Mouse (Mus musculus) T-helper 1 cell (primary cell): ENCODE measurements at regions not wholly inside any gene's neighbourhood (a gene's known extent, or its start where the extent isn't known, plus 50 kb on each side); places are given as distances from the start of the nearest gene placed in this dataset.

Experiments
- in situ Hi-C: fragments of 300-600 bp; cut with MboI, MseI; formaldehyde crosslinking; loops from one replicate; pipeline ENCODE4 v1.15.1; 2025; ENCODE audit warnings: high pct_unique_total_duplicates

DNA sequence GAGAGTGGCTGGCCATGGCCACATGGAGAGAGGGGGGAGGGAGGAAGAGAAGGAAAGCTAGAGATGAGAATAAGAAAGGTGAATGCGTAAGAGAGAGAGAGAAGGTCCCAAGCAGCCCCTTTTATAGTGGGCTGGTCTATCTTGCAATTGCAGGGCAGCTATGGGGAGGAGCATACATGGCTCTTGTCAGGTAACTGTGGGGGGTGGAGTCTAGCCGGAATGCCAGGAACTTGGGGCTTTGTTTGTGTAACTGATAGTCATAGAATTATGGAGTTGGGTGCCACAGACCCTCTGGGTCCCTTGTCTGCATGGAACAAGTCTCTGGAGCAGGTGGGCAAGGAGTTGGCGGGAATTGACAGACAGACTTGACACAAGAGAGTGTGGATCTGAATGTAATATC is 2151.8 kb downstream of the 4930444P10Rik start:
- in situ Hi-C loops = no loop called here

- in situ Hi-C loops = loop anchor here (10.0 kb wide), 1 partner anchor 494 kb away; no protein-coding TSS in a partner anchor
These were observed 2154.8 kb downstream of the 4930444P10Rik start for GRCm38 (mm10) chr1:13938344-13938743.

DNA sequence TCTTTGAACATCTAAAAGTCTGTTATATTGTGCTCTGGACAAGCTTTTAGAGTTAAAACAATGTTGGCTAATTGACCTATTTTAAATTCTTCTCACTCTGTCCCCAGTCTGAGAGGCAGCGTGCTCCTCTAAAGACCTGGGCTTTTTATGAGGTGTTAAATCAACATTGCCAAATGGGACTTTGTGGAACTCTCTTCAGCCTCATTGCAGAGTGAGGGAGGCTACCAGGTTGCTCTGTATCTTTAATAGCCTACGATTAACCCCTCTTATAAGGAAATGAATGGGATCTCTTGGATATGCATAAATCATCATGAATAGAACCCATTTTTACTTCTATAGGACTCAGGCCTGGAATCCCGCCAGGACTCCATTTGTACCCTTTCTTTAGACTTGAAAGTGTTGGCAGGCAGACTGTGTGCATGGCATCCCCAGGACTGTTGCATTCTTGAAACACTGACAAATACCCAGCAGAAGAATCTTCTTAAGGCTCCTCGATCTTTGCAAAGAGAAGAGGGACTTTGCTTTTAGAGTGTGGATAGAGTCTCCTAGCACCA is 2157.1 kb downstream of the 4930444P10Rik start:
- in situ Hi-C loops = loop anchor here (10.0 kb wide), 1 partner anchor 491 kb away; no protein-coding TSS in a partner anchor

GRCm38 (mm10) chr1:13928679-13929078 is 2164.4 kb downstream of the 4930444P10Rik start:
- in situ Hi-C loops = loop anchor here (10.0 kb wide), 1 partner anchor 394 kb away; no protein-coding TSS in a partner anchor

DNA sequence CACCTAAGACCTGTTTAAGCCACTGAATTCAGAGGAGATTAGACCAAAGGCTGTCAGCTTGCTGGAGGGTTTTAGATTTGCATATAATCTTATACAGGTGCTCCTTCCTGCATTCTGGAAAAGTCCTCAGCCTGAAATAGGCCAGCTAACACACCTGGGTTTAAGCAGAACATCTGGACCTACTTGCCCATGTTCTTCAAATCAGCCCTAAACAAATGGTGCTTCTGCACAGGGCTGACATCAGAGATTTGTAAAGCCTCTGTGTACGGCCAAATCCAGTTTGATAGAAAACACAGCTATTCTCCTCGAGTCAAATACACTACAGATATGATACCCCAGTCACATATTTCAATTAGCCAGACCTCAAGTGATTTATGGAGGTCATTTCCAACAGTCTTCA is 2165.2 kb downstream of the 4930444P10Rik start:
- in situ Hi-C loops = loop anchor here (10.0 kb wide), 1 partner anchor 393 kb away; no protein-coding TSS in a partner anchor

DNA sequence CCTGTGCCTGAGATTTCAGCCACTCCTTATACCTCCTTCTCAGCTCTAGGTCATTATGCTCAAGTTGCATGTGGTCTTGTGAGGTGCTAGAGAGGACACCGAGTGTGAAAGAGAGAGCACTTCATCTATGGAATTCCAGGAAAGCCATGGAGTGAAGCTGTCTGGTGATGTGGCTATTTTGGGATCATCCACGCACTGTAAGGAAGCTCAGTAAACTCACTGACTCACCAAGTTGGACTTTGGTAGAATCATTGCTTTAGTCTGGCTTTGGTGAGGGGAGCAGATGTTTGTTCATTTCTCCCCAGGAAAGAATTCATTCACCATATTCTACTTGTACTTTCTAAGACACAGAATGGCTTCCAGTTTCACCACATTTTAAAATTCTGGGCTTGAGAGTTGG is 2167.1 kb downstream of the 4930444P10Rik start:
- in situ Hi-C loops = loop anchor here (10.0 kb wide), 1 partner anchor 391 kb away; no protein-coding TSS in a partner anchor

DNA sequence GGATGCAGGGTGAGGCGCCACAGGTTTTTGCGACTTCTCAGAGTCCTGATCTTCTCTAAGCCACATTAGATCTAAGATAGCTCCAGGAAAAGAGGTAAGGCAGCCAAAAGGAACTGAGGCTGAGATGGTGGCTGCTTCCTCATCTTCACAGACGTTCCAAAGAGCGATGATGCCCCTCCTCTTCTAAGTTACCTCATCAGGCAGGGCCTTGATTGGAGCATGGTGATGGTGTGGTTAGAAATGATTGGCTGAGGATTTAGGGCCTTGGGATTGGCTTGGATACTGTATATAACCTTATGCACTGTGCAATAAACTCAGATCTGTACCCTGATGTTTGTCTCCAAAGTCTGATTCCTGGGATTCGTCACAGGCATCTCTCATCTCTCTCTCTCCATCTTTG is 2177.9 kb downstream of the 4930444P10Rik start:
- in situ Hi-C loops = no loop called here

DNA sequence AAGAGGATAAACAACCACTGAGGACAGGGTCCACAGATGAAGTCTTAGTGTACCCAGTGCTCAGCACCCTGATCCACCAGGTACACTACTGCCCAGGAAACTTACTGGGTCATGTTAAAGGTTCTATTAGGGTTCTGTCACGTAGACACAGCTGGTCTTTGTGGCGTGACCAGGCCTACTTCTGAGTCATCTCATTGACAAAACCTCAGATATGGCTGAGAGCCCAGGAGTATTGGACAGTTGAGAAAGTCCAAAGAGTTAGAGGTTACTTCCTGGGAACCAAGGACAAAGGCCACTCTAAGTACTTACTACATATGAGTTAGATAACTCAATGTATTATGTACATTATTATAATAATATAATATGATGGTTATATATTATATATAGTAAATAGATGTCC is 2214.0 kb downstream of the 4930444P10Rik start:
- in situ Hi-C loops = no loop called here

GRCm38 (mm10) chr1:13873925-13874324 is 2219.2 kb downstream of the 4930444P10Rik start:
- in situ Hi-C loops = no loop called here

- in situ Hi-C loops = no loop called here
These were observed 2220.6 kb downstream of the 4930444P10Rik start for GRCm38 (mm10) chr1:13872536-13872935.

DNA sequence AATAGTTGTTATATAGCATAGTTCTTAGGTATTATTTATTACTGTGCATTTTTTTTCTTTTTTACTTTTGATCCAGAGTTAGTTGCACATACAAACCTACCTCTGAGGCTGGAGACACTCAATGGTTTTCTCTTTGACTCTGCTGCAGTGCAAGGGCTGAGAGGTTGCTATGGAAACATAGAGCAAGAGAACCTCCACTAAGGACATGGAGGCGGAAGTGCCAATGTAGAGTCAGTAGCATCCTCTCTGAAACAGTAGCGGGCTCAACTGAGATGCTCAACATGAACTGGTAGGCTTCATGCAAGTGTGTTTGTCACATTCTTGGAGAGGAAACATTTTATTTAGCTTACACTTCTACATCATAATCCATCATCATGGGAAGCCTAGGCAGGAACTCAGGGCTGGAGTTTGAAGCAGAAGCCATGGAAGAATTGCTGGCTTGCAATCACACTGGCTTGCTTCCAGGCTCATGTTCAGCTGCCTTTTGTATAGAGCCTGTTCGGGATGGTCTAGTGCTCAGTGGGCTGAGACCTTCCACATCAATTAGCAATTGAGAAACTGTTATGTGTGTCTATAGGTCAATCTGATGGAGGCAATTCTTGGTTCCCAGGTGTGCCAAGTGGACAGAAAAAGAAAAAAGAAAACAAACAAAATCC is 2222.4 kb downstream of the 4930444P10Rik start:
- in situ Hi-C loops = no loop called here

- in situ Hi-C loops = no loop called here
These were observed 2227.4 kb downstream of the 4930444P10Rik start for GRCm38 (mm10) chr1:13865713-13866112.

DNA sequence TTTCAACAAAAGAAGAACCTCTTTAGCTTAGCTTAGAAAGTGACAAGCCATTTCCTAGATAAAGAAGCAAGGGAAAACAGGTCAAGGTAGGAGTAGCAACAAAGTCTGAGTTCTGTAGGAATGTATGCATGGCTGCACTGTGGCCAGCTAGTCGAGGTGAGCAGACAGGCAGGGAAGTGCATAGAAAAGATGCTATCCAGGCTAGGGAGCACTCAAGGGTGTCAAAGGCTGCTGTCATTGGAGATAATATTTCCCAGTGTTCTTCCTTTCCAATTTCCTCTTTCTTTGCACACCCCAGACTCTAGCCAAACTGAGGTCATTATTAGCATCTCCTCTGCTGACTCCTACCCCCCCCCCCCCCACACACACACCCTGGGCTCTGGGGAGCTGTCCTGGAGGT is 2229.4 kb downstream of the 4930444P10Rik start:
- in situ Hi-C loops = no loop called here

DNA sequence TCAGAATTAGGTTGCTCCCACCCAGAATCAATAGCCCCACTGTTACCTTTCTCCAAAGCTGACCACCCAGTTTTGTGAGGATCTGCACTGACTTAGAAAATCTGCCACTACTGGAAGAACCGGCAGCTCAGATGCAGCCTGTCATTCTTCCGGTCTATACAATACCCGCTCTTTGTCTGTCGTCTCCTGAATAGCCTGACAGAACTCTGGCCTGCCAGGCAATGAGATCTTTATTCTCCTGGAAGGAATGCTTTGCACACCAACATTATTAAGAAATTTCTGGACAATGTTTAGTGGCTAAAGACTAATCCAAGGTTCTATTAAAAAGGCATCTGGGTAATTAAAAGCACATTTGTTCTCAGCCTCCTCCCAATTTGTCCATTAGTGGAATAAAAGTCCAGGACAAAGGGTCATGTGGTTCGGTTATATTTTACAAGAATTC is 2232.0 kb downstream of the 4930444P10Rik start:
- in situ Hi-C loops = no loop called here

GRCm38 (mm10) chr1:13860469-13860868 is 2232.7 kb downstream of the 4930444P10Rik start:
- in situ Hi-C loops = no loop called here

GRCm38 (mm10) chr1:13859723-13860122 is 2233.4 kb downstream of the 4930444P10Rik start:
- in situ Hi-C loops = no loop called here

DNA sequence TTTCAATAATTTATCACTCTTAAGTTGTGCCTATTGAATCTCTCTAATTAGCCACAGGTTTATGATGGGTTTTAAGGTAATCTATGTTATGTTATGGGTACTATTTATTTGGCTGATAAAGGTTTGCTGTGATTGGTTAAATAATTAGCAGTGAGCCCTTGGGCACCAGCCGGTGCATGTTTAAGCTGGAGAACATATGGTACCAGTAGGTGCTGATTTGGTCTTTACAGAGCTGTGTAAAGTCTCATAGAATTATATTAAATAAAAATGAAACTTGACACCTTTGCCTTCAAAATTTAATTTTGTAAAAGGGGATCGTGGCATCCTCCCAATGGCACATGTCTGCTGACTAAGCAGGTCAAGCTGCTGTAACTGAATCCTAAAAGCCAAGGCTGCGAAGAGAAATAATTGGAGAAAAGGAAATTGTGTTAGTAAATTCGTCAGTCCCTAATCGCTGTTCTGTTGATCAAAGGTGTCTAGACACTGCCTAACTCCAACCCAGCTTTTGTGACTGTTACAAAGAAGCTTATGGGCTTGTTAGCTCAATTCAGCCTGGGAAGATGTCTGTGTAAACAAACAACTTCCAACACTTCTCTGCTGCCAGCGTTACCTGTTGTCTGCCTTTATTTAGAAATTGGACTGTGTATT is 2234.6 kb downstream of the 4930444P10Rik start:
- in situ Hi-C loops = no loop called here

GRCm38 (mm10) chr1:13856998-13857397 is 2236.1 kb downstream of the 4930444P10Rik start:
- in situ Hi-C loops = no loop called here

DNA sequence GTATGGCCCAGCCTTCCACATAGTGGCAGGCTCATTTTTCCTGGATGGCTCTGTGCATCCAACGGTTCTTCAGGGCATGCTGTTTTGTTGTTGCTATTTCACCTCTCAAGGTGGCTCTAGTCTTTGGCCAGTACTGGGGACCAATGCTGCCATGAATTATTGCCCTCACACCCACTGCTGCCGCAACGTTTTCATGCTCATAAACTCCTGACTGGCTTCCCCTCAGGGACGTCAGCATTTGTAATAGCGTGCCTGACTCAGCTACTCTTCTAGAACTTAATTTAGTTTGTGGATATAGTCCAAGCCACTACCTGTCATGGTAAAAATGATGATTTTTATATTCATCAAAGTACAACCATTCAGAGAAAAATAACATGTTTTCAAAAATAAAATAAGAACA is 2242.0 kb downstream of the 4930444P10Rik start:
- in situ Hi-C loops = no loop called here

GRCm38 (mm10) chr1:13849071-13849470 is 2244.1 kb downstream of the 4930444P10Rik start:
- in situ Hi-C loops = no loop called here

- in situ Hi-C loops = no loop called here
These were observed 2246.7 kb downstream of the 4930444P10Rik start for GRCm38 (mm10) chr1:13846336-13846865.

GRCm38 (mm10) chr1:13840309-13840622 is 2252.9 kb downstream of the 4930444P10Rik start:
- in situ Hi-C loops = no loop called here
